Mouse (Mus musculus): ENCODE measurements at regions not wholly inside any gene's neighbourhood (a gene's known extent, or its start where the extent isn't known, plus 50 kb on each side); places are given as distances from the start of the nearest gene placed in this dataset.
A peak's percentile ranks its signal among the peaks of the same experiment; 100 is the strongest.

- Histone ChIP-seq H3K9me3 (ENCODE audit: control insufficient read depth, low read length) (no peaks in the 10 kb centered on the region), H3K27ac (ENCODE audit: low read depth, low read length) (no peak overlapping the region), H3K4me2 (ENCODE audit: low read depth) (no peak overlapping the region), H3K27me3 (ENCODE audit: control insufficient read depth, insufficient read depth, low read length) (no peaks in the 10 kb centered on the region), H3K36me3 (ENCODE audit: control insufficient read depth, insufficient read depth, low read length) (no peaks in the 10 kb centered on the region), H3K4me1 (ENCODE audit: control insufficient read depth, insufficient read depth, low read length) (no peaks in the 10 kb centered on the region), H3K4me3 (ENCODE audit: low read depth, low read length) (no peak overlapping the region), H3K9ac (ENCODE audit: low read length) (no peak overlapping the region)
- DNase-seq (ENCODE audit: low spot score) (no peak), ATAC-seq (ENCODE audit: insufficient read depth, low FRiP score, low TSS enrichment) (no peak)
- 88% methylated on average over 5 of the region's 5 CpGs for WGBS
These were observed 100.9 kb upstream of the Ankrd50 start for GRCm38 (mm10) chr3:38585509-38585908.

DNA sequence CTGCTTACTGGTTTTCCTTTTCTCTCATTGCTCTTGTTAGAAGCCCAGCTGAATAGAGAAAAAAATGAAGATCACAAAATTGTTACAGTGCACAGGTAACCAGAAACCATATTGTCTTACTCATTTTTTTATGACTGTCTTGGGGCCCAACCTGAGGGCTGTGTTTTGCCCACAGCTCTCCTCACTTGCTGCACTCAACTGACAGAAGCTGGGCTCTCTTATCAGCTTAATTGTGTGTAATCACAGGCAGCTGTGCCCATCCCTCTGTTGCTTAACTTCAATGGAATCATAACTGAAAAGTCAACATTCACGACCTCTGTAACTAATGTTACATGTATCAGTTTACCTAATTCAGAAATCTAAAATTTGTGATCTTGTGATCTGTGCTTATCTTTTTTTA is 95.1 kb upstream of the Ankrd50 start:
- WGBS = 73% methylated on average over 1 of the region's 1 CpGs
- Histone ChIP-seq H3K27me3 (ENCODE audit: control insufficient read depth, insufficient read depth, low read length) (no peaks in the 10 kb centered on the region), H3K27ac (ENCODE audit: low read depth, low read length) (no peak overlapping the region), H3K4me2 (ENCODE audit: low read depth) (no peak overlapping the region), H3K9me3 (ENCODE audit: control insufficient read depth, low read length) (no peaks in the 10 kb centered on the region), H3K4me1 (ENCODE audit: control insufficient read depth, insufficient read depth, low read length) (no peaks in the 10 kb centered on the region), H3K36me3 (ENCODE audit: control insufficient read depth, insufficient read depth, low read length) (no peaks in the 10 kb centered on the region), H3K4me3 (ENCODE audit: low read depth, low read length) (no peak overlapping the region), H3K9ac (ENCODE audit: low read length) (no peak overlapping the region)
- DNase-seq (ENCODE audit: low spot score) (no peak), ATAC-seq (ENCODE audit: insufficient read depth, low FRiP score, low TSS enrichment) (no peak)

GRCm38 (mm10) chr3:38577890-38578628 is 93.4 kb upstream of the Ankrd50 start:
- Histone ChIP-seq H3K36me3 (ENCODE audit: control insufficient read depth, insufficient read depth, low read length) (no peaks in the 10 kb centered on the region), H3K9me3 (ENCODE audit: control insufficient read depth, low read length) (no peaks in the 10 kb centered on the region), H3K27ac (ENCODE audit: low read depth, low read length) (no peak overlapping the region), H3K4me1 (ENCODE audit: control insufficient read depth, insufficient read depth, low read length) (no peaks in the 10 kb centered on the region), H3K4me3 (ENCODE audit: low read depth, low read length) (no peak overlapping the region), H3K27me3 (ENCODE audit: control insufficient read depth, insufficient read depth, low read length) (no peaks in the 10 kb centered on the region), H3K9ac (ENCODE audit: low read length) (no peak overlapping the region), H3K4me2 (ENCODE audit: low read depth) (no peak overlapping the region)
- ATAC-seq (ENCODE audit: insufficient read depth, low FRiP score, low TSS enrichment) (no peak), DNase-seq (ENCODE audit: low spot score) (no peak)
- WGBS = 51% methylated on average over 5 of the region's 5 CpGs

- Histone ChIP-seq H3K27ac (ENCODE audit: low read depth, low read length) (no peak overlapping the region), H3K27me3 (ENCODE audit: control insufficient read depth, insufficient read depth, low read length) (no peaks in the 10 kb centered on the region), H3K9ac (ENCODE audit: low read length) (no peak overlapping the region), H3K36me3 (ENCODE audit: control insufficient read depth, insufficient read depth, low read length) (no peaks in the 10 kb centered on the region), H3K4me1 (ENCODE audit: control insufficient read depth, insufficient read depth, low read length) (0 out of 2 replicates have a peak, but pooled peaks cover 2% of the 10 kb centered on the region), H3K4me2 (ENCODE audit: low read depth) (no peak overlapping the region), H3K4me3 (ENCODE audit: low read depth, low read length) (no peak overlapping the region), H3K9me3 (ENCODE audit: control insufficient read depth, low read length) (no peaks in the 10 kb centered on the region)
- ATAC-seq (ENCODE audit: insufficient read depth, low FRiP score, low TSS enrichment) (no peak), DNase-seq (ENCODE audit: low spot score) (no peak)
- WGBS = 90% methylated on average over 5 of the region's 5 CpGs
These were observed 89.0 kb upstream of the Ankrd50 start for GRCm38 (mm10) chr3:38573594-38573993.

GRCm38 (mm10) chr3:38572159-38572558 is 87.5 kb upstream of the Ankrd50 start:
- no peaks in the 10 kb centered on the region for H3K9me3 ChIP-seq (ENCODE audit: control insufficient read depth, low read length)
- 85% methylated on average over 3 of the region's 3 CpGs for WGBS
- no peak overlapping the region for H3K27ac ChIP-seq (ENCODE audit: low read depth, low read length)
- no peak overlapping the region for H3K4me2 ChIP-seq (ENCODE audit: low read depth)
- H3K27me3 ChIP-seq (ENCODE audit: control insufficient read depth, insufficient read depth, low read length) = no peaks in the 10 kb centered on the region
- peaks cover 2% of the 10 kb centered on the region; the same call in 1 of the 2 replicates for H3K4me1 ChIP-seq (ENCODE audit: control insufficient read depth, insufficient read depth, low read length)
- no peak overlapping the region for H3K4me3 ChIP-seq (ENCODE audit: low read depth, low read length)
- H3K9ac ChIP-seq (ENCODE audit: low read length) = no peak overlapping the region
- no peak for ATAC-seq (ENCODE audit: insufficient read depth, low FRiP score, low TSS enrichment)
- DNase-seq (ENCODE audit: low spot score) = no peak
- H3K36me3 ChIP-seq (ENCODE audit: control insufficient read depth, insufficient read depth, low read length) = no peaks in the 10 kb centered on the region

DNA sequence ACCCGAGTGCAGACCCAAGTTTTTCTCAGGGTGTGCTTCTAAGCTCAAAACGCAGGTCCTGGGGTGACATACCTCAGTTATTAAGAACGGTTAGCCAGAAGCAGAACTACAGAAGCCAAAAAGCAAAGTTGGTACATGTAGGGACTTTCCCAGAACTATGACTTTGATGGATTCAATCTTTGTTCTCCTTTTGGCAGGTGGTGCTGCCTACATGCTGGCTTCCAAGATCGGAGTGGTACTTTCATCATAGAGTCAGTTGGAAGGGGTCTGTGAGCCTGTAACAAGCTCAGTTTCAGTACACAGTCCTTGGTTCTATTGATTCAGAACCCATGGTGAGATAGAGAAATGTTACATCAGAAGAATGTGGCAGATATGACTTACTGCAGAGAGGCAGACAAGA is 86.6 kb upstream of the Ankrd50 start:
- WGBS = 82% methylated on average over 4 of the region's 4 CpGs
- Histone ChIP-seq H3K4me2 (ENCODE audit: low read depth) (no peak overlapping the region), H3K4me1 (ENCODE audit: control insufficient read depth, insufficient read depth, low read length) (peaks cover 2% of the 10 kb centered on the region; the same call in 1 of the 2 replicates), H3K27me3 (ENCODE audit: control insufficient read depth, insufficient read depth, low read length) (no peaks in the 10 kb centered on the region), H3K4me3 (ENCODE audit: low read depth, low read length) (no peak overlapping the region), H3K9ac (ENCODE audit: low read length) (no peak overlapping the region), H3K36me3 (ENCODE audit: control insufficient read depth, insufficient read depth, low read length) (no peaks in the 10 kb centered on the region), H3K27ac (ENCODE audit: low read depth, low read length) (no peak overlapping the region), H3K9me3 (ENCODE audit: control insufficient read depth, low read length) (no peaks in the 10 kb centered on the region)
- no peak for ATAC-seq (ENCODE audit: insufficient read depth, low FRiP score, low TSS enrichment)
- DNase-seq (ENCODE audit: low spot score) = no peak

- Histone ChIP-seq H3K27ac (ENCODE audit: low read depth, low read length) (no peak overlapping the region), H3K9ac (ENCODE audit: low read length) (no peak overlapping the region), H3K4me3 (ENCODE audit: low read depth, low read length) (no peak overlapping the region), H3K9me3 (ENCODE audit: control insufficient read depth, low read length) (no peaks in the 10 kb centered on the region), H3K4me2 (ENCODE audit: low read depth) (no peak overlapping the region), H3K36me3 (ENCODE audit: control insufficient read depth, insufficient read depth, low read length) (no peaks in the 10 kb centered on the region), H3K4me1 (ENCODE audit: control insufficient read depth, insufficient read depth, low read length) (peaks cover 2% of the 10 kb centered on the region; the same call in 1 of the 2 replicates), H3K27me3 (ENCODE audit: control insufficient read depth, insufficient read depth, low read length) (no peaks in the 10 kb centered on the region)
- ATAC-seq (ENCODE audit: insufficient read depth, low FRiP score, low TSS enrichment) (no peak), DNase-seq (ENCODE audit: low spot score) (no peak)
- WGBS = 62% methylated on average over 6 of the region's 6 CpGs
These were observed 84.4 kb upstream of the Ankrd50 start for GRCm38 (mm10) chr3:38569001-38569400.

- Histone ChIP-seq H3K27me3 (ENCODE audit: control insufficient read depth, insufficient read depth, low read length) (no peaks in the 10 kb centered on the region), H3K4me3 (ENCODE audit: low read depth, low read length) (no peak overlapping the region), H3K9me3 (ENCODE audit: control insufficient read depth, low read length) (no peaks in the 10 kb centered on the region), H3K4me1 (ENCODE audit: control insufficient read depth, insufficient read depth, low read length) (peaks cover 2% of the 10 kb centered on the region; the same call in 1 of the 2 replicates), H3K4me2 (ENCODE audit: low read depth) (no peak overlapping the region), H3K27ac (ENCODE audit: low read depth, low read length) (no peak overlapping the region), H3K9ac (ENCODE audit: low read length) (no peak overlapping the region), H3K36me3 (ENCODE audit: control insufficient read depth, insufficient read depth, low read length) (no peaks in the 10 kb centered on the region)
- WGBS = 19% methylated on average over 2 of the region's 2 CpGs
- DNase-seq (ENCODE audit: low spot score) (no peak), ATAC-seq (ENCODE audit: insufficient read depth, low FRiP score, low TSS enrichment) (peak; percentile 61; the same call in 1 of the 2 replicates)
These were observed 83.9 kb upstream of the Ankrd50 start for GRCm38 (mm10) chr3:38568596-38568975.

DNA sequence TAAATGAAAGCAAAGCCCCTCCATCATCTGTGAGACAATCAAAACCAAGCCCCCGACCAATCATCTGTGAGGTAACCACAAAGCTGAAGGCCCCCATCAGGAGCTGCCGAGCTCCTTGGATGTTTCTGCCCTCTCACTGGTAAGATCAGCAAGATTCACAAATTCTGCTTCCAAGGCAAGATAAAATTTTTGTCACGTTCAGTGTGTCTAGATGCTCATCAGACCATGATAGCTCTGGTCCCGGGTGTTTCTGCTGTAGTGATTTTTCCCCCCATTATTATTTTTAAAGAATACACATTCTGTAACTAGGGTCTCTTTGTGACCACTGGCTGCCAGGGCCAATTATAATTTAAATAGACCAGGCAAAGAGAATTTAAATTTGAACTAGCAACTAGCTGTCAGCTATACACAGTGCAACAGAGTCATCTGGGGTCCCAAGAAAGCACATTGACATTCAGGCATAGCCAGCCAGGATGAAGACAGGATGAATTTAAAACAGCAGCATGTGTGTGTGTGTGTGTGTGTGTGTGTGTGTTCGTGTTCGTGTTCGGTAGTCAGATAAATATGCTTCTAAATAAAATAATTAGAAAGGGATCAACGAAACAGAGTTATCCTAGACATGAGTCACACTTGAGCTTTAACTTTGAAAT is 83.4 kb upstream of the Ankrd50 start:
- WGBS = 47% methylated on average over 8 of the region's 8 CpGs
- Histone ChIP-seq H3K4me2 (ENCODE audit: low read depth) (no peak overlapping the region), H3K9ac (ENCODE audit: low read length) (no peak overlapping the region), H3K4me3 (ENCODE audit: low read depth, low read length) (no peak overlapping the region), H3K36me3 (ENCODE audit: control insufficient read depth, insufficient read depth, low read length) (no peaks in the 10 kb centered on the region), H3K9me3 (ENCODE audit: control insufficient read depth, low read length) (no peaks in the 10 kb centered on the region), H3K27ac (ENCODE audit: low read depth, low read length) (no peak overlapping the region), H3K4me1 (ENCODE audit: control insufficient read depth, insufficient read depth, low read length) (peaks cover 2% of the 10 kb centered on the region; the same call in 1 of the 2 replicates), H3K27me3 (ENCODE audit: control insufficient read depth, insufficient read depth, low read length) (no peaks in the 10 kb centered on the region)
- DNase-seq (ENCODE audit: low spot score) (no peak), ATAC-seq (ENCODE audit: insufficient read depth, low FRiP score, low TSS enrichment) (peak; percentile 72; the same call in 1 of the 2 replicates)

Data from neural tube, embryonic 11.5 days (tissue).